Mouse (Mus musculus) thymus, adult 2 months (tissue): Measurements from ENCODE around the gene Cib3. TPM values are rescaled to one million over a fixed set of nuclear protein-coding genes. Genes with fewer than 3 reads are reported as not detected.

Source experiments
- DNase-seq: peaks from one replicate; pipeline ENCODE4 v3.0.0; 2021
- H3K27ac ChIP-seq: fragments of 200-500 bp; 2 replicates; pipeline ENCODE4 v1.5.1; 2012; ENCODE audit warnings: low read length, control low read depth; ENCODE audit not compliant: control insufficient read depth, insufficient read depth
- H3K27me3 ChIP-seq: fragments of 200-500 bp; 2 replicates; pipeline ENCODE4 v1.6.1; 2012; ENCODE audit warnings: mild to moderate bottlenecking, low read length, moderate library complexity, mixed read lengths; ENCODE audit not compliant: control insufficient read depth, insufficient read depth
- H3K36me3 ChIP-seq: fragments of 200-500 bp; 2 replicates; pipeline ENCODE4 v1.6.1; 2012; ENCODE audit warnings: mild to moderate bottlenecking, low read length, moderate library complexity; ENCODE audit not compliant: control insufficient read depth, insufficient read depth
- H3K4me1 ChIP-seq: fragments of 200-500 bp; replicated peaks from 2 replicates; pipeline ENCODE4 v1.6.1; 2012; ENCODE audit warnings: low read length; ENCODE audit not compliant: control insufficient read depth, insufficient read depth
- H3K4me3 ChIP-seq: fragments of 200-500 bp; 2 replicates; pipeline ENCODE4 v1.5.1; 2012; ENCODE audit warnings: mild to moderate bottlenecking, low read length, control low read depth, moderate library complexity; ENCODE audit not compliant: control insufficient read depth, insufficient read depth
- CTCF ChIP-seq: fragments of 200-500 bp; IDR thresholded peaks from 2 replicates; pipeline ENCODE4 v1.5.1; 2012; ENCODE audit warnings: mild to moderate bottlenecking, control low read depth, low read length, moderate library complexity, borderline replicate concordance; ENCODE audit not compliant: control insufficient read depth, poor library complexity, insufficient read depth; ENCODE audit errors: extremely low read depth
- POLR2A ChIP-seq: fragments of 200-500 bp; IDR thresholded peaks from 2 replicates; pipeline ENCODE4 v1.6.1; 2012; ENCODE audit warnings: mild to moderate bottlenecking, low read length, control low read depth, moderate library complexity; ENCODE audit not compliant: control insufficient read depth, poor library complexity, insufficient read depth; ENCODE audit errors: extremely low read depth
- WGBS: fragments of 180-500 bp; shearing (Covaris S2); methylation state at CpG from one replicate; pipeline ENCODE4 v1.1.7; 2018; 5-methylcytosine and 5-hydroxymethylcytosine counted together
- polyA plus RNA-seq: library from polyadenylated mRNA; depleted of rRNA; stranded (reverse); fragments of >200 nt; gene quantifications from 2 replicates; pipeline ENCODE4 v1.2.3, GENCODE M21; 2012

The Cib3 gene
- polyA plus RNA-seq, 1 experiment: 0.78 TPM

- Histone ChIP-seq H3K4me3 (no peak overlapping the region), H3K36me3 (peaks cover 15% of the 10 kb centered on the region), H3K27ac (no peak overlapping the region), H3K4me1 (0 out of 2 replicates have a peak, but pooled peaks cover 4% of the 10 kb centered on the region), H3K27me3 (no peaks in the 10 kb centered on the region)
- 67% methylated on average over 7 of the region's 7 CpGs for WGBS
- TF ChIP-seq POLR2A (no peak), CTCF (peak; percentile 33; the same call in 1 of the 2 replicates)
- peak; percentile 62 for DNase-seq
These were observed 44.7 kb upstream of the Cib3 start for GRCm38 (mm10) chr8:72257171-72257901.

GRCm38 (mm10) chr8:72244610-72245009 lies 32.0 kb upstream of the Cib3 start:
- H3K36me3 ChIP-seq: no peaks in the 10 kb centered on the region
- H3K27me3 ChIP-seq: no peaks in the 10 kb centered on the region
- 38% methylated on average over 2 of the region's 2 CpGs for WGBS
- H3K4me1 ChIP-seq: peaks cover 16% of the 10 kb centered on the region
- TF ChIP-seq POLR2A: no peak
- no peak for DNase-seq
- H3K4me3 ChIP-seq: no peak overlapping the region
- H3K27ac ChIP-seq: no peak overlapping the region

- no peak for DNase-seq
- no peak overlapping the region for H3K27ac ChIP-seq
- H3K4me1 ChIP-seq: peaks cover 21% of the 10 kb centered on the region
- no peak overlapping the region for H3K4me3 ChIP-seq
- WGBS: 94% methylated on average over 1 of the region's 1 CpGs
- H3K36me3 ChIP-seq: no peaks in the 10 kb centered on the region
- H3K27me3 ChIP-seq: no peaks in the 10 kb centered on the region
- TF ChIP-seq CTCF: no peak
- TF ChIP-seq POLR2A: no peak
These were observed 29.6 kb upstream of the Cib3 start for GRCm38 (mm10) chr8:72242226-72242625.

- no peak overlapping the region for H3K27ac ChIP-seq
- TF ChIP-seq CTCF (no peak), POLR2A (no peak)
- peaks cover 21% of the 10 kb centered on the region for H3K4me1 ChIP-seq
- H3K36me3 ChIP-seq: no peaks in the 10 kb centered on the region
- no peak for DNase-seq
- no peaks in the 10 kb centered on the region for H3K27me3 ChIP-seq
- 60% methylated on average over 7 of the region's 7 CpGs for WGBS
- peak overlapping the region; percentile 73 for H3K4me3 ChIP-seq
These were observed 28.3 kb upstream of the Cib3 start for GRCm38 (mm10) chr8:72240951-72241350.

GRCm38 (mm10) chr8:72240403-72240763 lies 27.7 kb upstream of the Cib3 start:
- WGBS: 1% methylated on average over 24 of the region's 24 CpGs
- Histone ChIP-seq H3K27me3 (no peaks in the 10 kb centered on the region), H3K4me3 (peak overlapping the region; percentile 73), H3K36me3 (no peaks in the 10 kb centered on the region), H3K27ac (peak overlapping the region; percentile 34; the same call in 1 of the 2 replicates), H3K4me1 (peaks cover 21% of the 10 kb centered on the region)
- no peak for TF ChIP-seq CTCF
- TF ChIP-seq POLR2A: no peak
- DNase-seq: no peak

- TF ChIP-seq POLR2A (peak; percentile 59), CTCF (peak; percentile 62; the same call in 1 of the 2 replicates)
- peak; percentile 96 for DNase-seq
- 1% methylated on average over 54 of the region's 54 CpGs for WGBS
- Histone ChIP-seq H3K27ac (peak within 1 kb of the TSS; percentile 70), H3K4me1 (peaks cover 21% of the 10 kb centered on the region), H3K27me3 (no peaks in the 10 kb centered on the region), H3K4me3 (peak within 1 kb of the TSS; percentile 73), H3K36me3 (no peaks in the 10 kb centered on the region)
These were observed 27.1 kb upstream of the Cib3 start, which contains the start of gene Ap1m1 for GRCm38 (mm10) chr8:72239499-72240402. Ap1m1 (plus strand) TSS chr8:72240018.
